Mouse (Mus musculus): Measurements from ENCODE around the gene Dctn1. TPM values are rescaled to one million over a fixed set of nuclear protein-coding genes. Genes with fewer than 3 reads are reported as not detected.

Dctn1 gene
- 23.0 and 26.9 TPM in 2 replicates for polyA plus RNA-seq (2015; fragmentation: Nextera tagmentation; extraction: Ambion mirVana)

- H3K4me2 ChIP-seq (ENCODE audit: low read depth, low read length) = peak within 1 kb of the TSS; percentile 88
- 0% methylated on average over 57 of the region's 58 CpGs for WGBS (ENCODE audit: insufficient replicate concordance)
Observed at GRCm38 (mm10) chr6:83165607-83166242, at the start of gene Dctn1. Gene Dctn1 (plus strand): TSS chr6:83165920.

GRCm38 (mm10) chr6:83116373-83117164 is 49.2 kb upstream of the Dctn1 start:
- H3K27ac ChIP-seq (ENCODE audit: low read length) = peak overlapping the region; percentile 93; the same call in 1 of the 2 replicates

More at GRCm38 (mm10) chr6:83165607-83166242, at the start of gene Dctn1:
- peak within 1 kb of the TSS; percentile 88 for H3K27ac ChIP-seq (ENCODE audit: low read length)
- H3K27me3 ChIP-seq (ENCODE audit: control insufficient read depth, insufficient read depth, low read depth, low read length) = peaks cover 24% of the 10 kb centered on the region
- no peaks in the 10 kb centered on the region for H3K9me3 ChIP-seq (replicated peaks; ENCODE audit: control insufficient read depth, low read length)
- H3K4me3 ChIP-seq (ENCODE audit: low read depth, low read length) = peak within 1 kb of the TSS; percentile 95
- H3K4me1 ChIP-seq (ENCODE audit: control insufficient read depth, low read depth, low read length) = peaks cover 23% of the 10 kb centered on the region
- ATAC-seq (ENCODE audit: low read depth) = peak; percentile 88
- peak within 1 kb of the TSS; percentile 99 for H3K9ac ChIP-seq (ENCODE audit: low read depth, low read length)
- no peaks in the 10 kb centered on the region for H3K36me3 ChIP-seq (ENCODE audit: control insufficient read depth, insufficient read depth)

GRCm38 (mm10) chr6:83117165-83117438 is 48.6 kb upstream of the Dctn1 start:
- no peak for ATAC-seq (ENCODE audit: low read depth)
- Histone ChIP-seq H3K9me3 (replicated peaks; ENCODE audit: control insufficient read depth, low read length) (no peaks in the 10 kb centered on the region), H3K36me3 (ENCODE audit: control insufficient read depth, insufficient read depth) (peaks cover 8% of the 10 kb centered on the region; the same call in 1 of the 2 replicates), H3K27ac (ENCODE audit: low read length) (no peak overlapping the region), H3K4me1 (ENCODE audit: control insufficient read depth, low read depth, low read length) (peaks cover 40% of the 10 kb centered on the region), H3K4me2 (ENCODE audit: low read depth, low read length) (no peak overlapping the region), H3K9ac (ENCODE audit: low read depth, low read length) (no peak overlapping the region), H3K27me3 (ENCODE audit: control insufficient read depth, insufficient read depth, low read depth, low read length) (no peaks in the 10 kb centered on the region), H3K4me3 (ENCODE audit: low read depth, low read length) (no peak overlapping the region)
- WGBS (ENCODE audit: insufficient replicate concordance) = 75% methylated on average over 4 of the region's 4 CpGs

More at GRCm38 (mm10) chr6:83116373-83117164, 49.2 kb upstream of the Dctn1 start:
- H3K4me2 ChIP-seq (ENCODE audit: low read depth, low read length) = peak overlapping the region; percentile 99
- WGBS (ENCODE audit: insufficient replicate concordance) = 66% methylated on average over 11 of the region's 11 CpGs
- H3K4me3 ChIP-seq (ENCODE audit: low read depth, low read length) = peak overlapping the region; percentile 82
- no peak for ATAC-seq (ENCODE audit: low read depth)
- peak overlapping the region; percentile 86 for H3K9ac ChIP-seq (ENCODE audit: low read depth, low read length)
- peaks cover 41% of the 10 kb centered on the region for H3K4me1 ChIP-seq (ENCODE audit: control insufficient read depth, low read depth, low read length)
- H3K36me3 ChIP-seq (ENCODE audit: control insufficient read depth, insufficient read depth) = peaks cover 8% of the 10 kb centered on the region; the same call in 1 of the 2 replicates
- H3K9me3 ChIP-seq (replicated peaks; ENCODE audit: control insufficient read depth, low read length) = no peaks in the 10 kb centered on the region
- H3K27me3 ChIP-seq (ENCODE audit: control insufficient read depth, insufficient read depth, low read depth, low read length) = no peaks in the 10 kb centered on the region

- Histone ChIP-seq H3K4me3 (ENCODE audit: low read depth, low read length) (no peak overlapping the region), H3K36me3 (ENCODE audit: control insufficient read depth, insufficient read depth) (peaks cover 8% of the 10 kb centered on the region; the same call in 1 of the 2 replicates), H3K27ac (ENCODE audit: low read length) (no peak overlapping the region), H3K4me2 (ENCODE audit: low read depth, low read length) (no peak overlapping the region), H3K27me3 (ENCODE audit: control insufficient read depth, insufficient read depth, low read depth, low read length) (no peaks in the 10 kb centered on the region), H3K9me3 (replicated peaks; ENCODE audit: control insufficient read depth, low read length) (no peaks in the 10 kb centered on the region), H3K9ac (ENCODE audit: low read depth, low read length) (no peak overlapping the region), H3K4me1 (ENCODE audit: control insufficient read depth, low read depth, low read length) (peaks cover 46% of the 10 kb centered on the region)
- no peak for ATAC-seq (ENCODE audit: low read depth)
- 84% methylated on average over 13 of the region's 13 CpGs for WGBS (ENCODE audit: insufficient replicate concordance)
Observed at GRCm38 (mm10) chr6:83117616-83118015, 48.1 kb upstream of the Dctn1 start.

GRCm38 (mm10) chr6:83118369-83118768 is 47.4 kb upstream of the Dctn1 start:
- no peaks in the 10 kb centered on the region for H3K9me3 ChIP-seq (replicated peaks; ENCODE audit: control insufficient read depth, low read length)
- no peak overlapping the region for H3K4me3 ChIP-seq (ENCODE audit: low read depth, low read length)
- H3K9ac ChIP-seq (ENCODE audit: low read depth, low read length) = no peak overlapping the region
- no peak overlapping the region for H3K4me2 ChIP-seq (ENCODE audit: low read depth, low read length)
- no peak for ATAC-seq (ENCODE audit: low read depth)
- H3K36me3 ChIP-seq (ENCODE audit: control insufficient read depth, insufficient read depth) = peaks cover 8% of the 10 kb centered on the region; the same call in 1 of the 2 replicates
- no peak overlapping the region for H3K27ac ChIP-seq (ENCODE audit: low read length)
- peaks cover 49% of the 10 kb centered on the region for H3K4me1 ChIP-seq (ENCODE audit: control insufficient read depth, low read depth, low read length)
- H3K27me3 ChIP-seq (ENCODE audit: control insufficient read depth, insufficient read depth, low read depth, low read length) = no peaks in the 10 kb centered on the region
- 82% methylated on average over 11 of the region's 11 CpGs for WGBS (ENCODE audit: insufficient replicate concordance)

GRCm38 (mm10) chr6:83118825-83119733 is 46.6 kb upstream of the Dctn1 start:
- Histone ChIP-seq H3K4me3 (ENCODE audit: low read depth, low read length) (no peak overlapping the region), H3K4me1 (ENCODE audit: control insufficient read depth, low read depth, low read length) (peaks cover 51% of the 10 kb centered on the region)

GRCm38 (mm10) chr6:83119734-83120051 is 46.0 kb upstream of the Dctn1 start:
- Histone ChIP-seq H3K9ac (ENCODE audit: low read depth, low read length) (no peak overlapping the region), H3K4me3 (ENCODE audit: low read depth, low read length) (no peak overlapping the region), H3K27ac (ENCODE audit: low read length) (no peak overlapping the region), H3K27me3 (ENCODE audit: control insufficient read depth, insufficient read depth, low read depth, low read length) (no peaks in the 10 kb centered on the region), H3K4me2 (ENCODE audit: low read depth, low read length) (no peak overlapping the region), H3K4me1 (ENCODE audit: control insufficient read depth, low read depth, low read length) (peaks cover 49% of the 10 kb centered on the region), H3K36me3 (ENCODE audit: control insufficient read depth, insufficient read depth) (peaks cover 8% of the 10 kb centered on the region; the same call in 1 of the 2 replicates), H3K9me3 (replicated peaks; ENCODE audit: control insufficient read depth, low read length) (no peaks in the 10 kb centered on the region)
- no peak for ATAC-seq (ENCODE audit: low read depth)
- 84% methylated on average over 7 of the region's 7 CpGs for WGBS (ENCODE audit: insufficient replicate concordance)

More at GRCm38 (mm10) chr6:83118825-83119733, 46.6 kb upstream of the Dctn1 start:
- Histone ChIP-seq H3K27me3 (ENCODE audit: control insufficient read depth, insufficient read depth, low read depth, low read length) (no peaks in the 10 kb centered on the region), H3K36me3 (ENCODE audit: control insufficient read depth, insufficient read depth) (peaks cover 8% of the 10 kb centered on the region; the same call in 1 of the 2 replicates), H3K4me2 (ENCODE audit: low read depth, low read length) (no peak overlapping the region), H3K9ac (ENCODE audit: low read depth, low read length) (no peak overlapping the region), H3K9me3 (replicated peaks; ENCODE audit: control insufficient read depth, low read length) (no peaks in the 10 kb centered on the region), H3K27ac (ENCODE audit: low read length) (no peak overlapping the region)
- no peak for ATAC-seq (ENCODE audit: low read depth)
- WGBS (ENCODE audit: insufficient replicate concordance) = 63% methylated on average over 14 of the region's 14 CpGs

- Histone ChIP-seq H3K27me3 (ENCODE audit: control insufficient read depth, insufficient read depth, low read depth, low read length) (no peaks in the 10 kb centered on the region), H3K4me1 (ENCODE audit: control insufficient read depth, low read depth, low read length) (peaks cover 45% of the 10 kb centered on the region), H3K9ac (ENCODE audit: low read depth, low read length) (peak within 1 kb of the TSS; percentile 91), H3K9me3 (replicated peaks; ENCODE audit: control insufficient read depth, low read length) (no peaks in the 10 kb centered on the region), H3K4me2 (ENCODE audit: low read depth, low read length) (peak within 1 kb of the TSS; percentile 99), H3K27ac (ENCODE audit: low read length) (peak within 1 kb of the TSS; percentile 96), H3K36me3 (ENCODE audit: control insufficient read depth, insufficient read depth) (peaks cover 8% of the 10 kb centered on the region; the same call in 1 of the 2 replicates), H3K4me3 (ENCODE audit: low read depth, low read length) (peak within 1 kb of the TSS; percentile 77)
- ATAC-seq (ENCODE audit: low read depth) = peak; percentile 93
- WGBS (ENCODE audit: insufficient replicate concordance) = under 1% methylated on average over 38 of the region's 38 CpGs
Observed at GRCm38 (mm10) chr6:83120930-83121862, 44.5 kb upstream of the Dctn1 start, which contains the start of gene Wbp1. Gene Wbp1 (minus strand): TSS chr6:83121559.

All from liver, embryonic 16.5 days (tissue).